Mouse (Mus musculus) cortical plate, adult 2 months (tissue): ENCODE measurements around the gene Igfbp5.

ENCODE experiments used
- CTCF ChIP-seq: fragments of 200-500 bp; IDR thresholded peaks from 2 replicates; pipeline ENCODE4 v1.5.1; 2011; ENCODE audit warnings: mild to moderate bottlenecking, control low read depth, low read length; ENCODE audit not compliant: insufficient read depth; ENCODE audit errors: extremely low read depth
- POLR2A ChIP-seq: fragments of 200-500 bp; IDR thresholded peaks from 2 replicates; pipeline ENCODE4 v1.6.1; 2011; ENCODE audit warnings: mild to moderate bottlenecking, low read length, control low read depth; ENCODE audit not compliant: insufficient read depth; ENCODE audit errors: extremely low read depth

DNA sequence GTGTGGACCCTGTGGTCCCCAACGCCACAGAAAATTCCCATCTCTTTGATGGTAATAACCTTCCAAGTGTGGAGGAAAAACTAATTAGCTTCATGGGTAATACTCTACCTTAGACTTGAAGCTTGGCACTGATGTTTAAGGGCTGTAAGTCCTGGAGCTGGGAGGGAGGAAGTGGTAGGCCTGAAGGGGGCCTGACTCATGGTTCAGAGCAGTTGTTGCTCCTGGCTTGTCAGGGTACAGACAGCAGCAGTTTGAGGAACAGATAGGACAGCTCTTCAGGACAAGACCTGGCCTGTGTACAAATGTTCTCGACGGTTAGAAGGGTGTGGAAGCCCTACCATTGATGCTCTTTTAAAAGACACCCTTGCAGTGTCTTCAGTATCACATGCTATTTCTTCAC, 59.1 kb downstream of the Igfbp5 start:
- TF ChIP-seq CTCF: no peak
- no peak for TF ChIP-seq POLR2A
